Mouse (Mus musculus) bone marrow macrophage, adult 2 months (primary cell): ENCODE measurements around the gene Gm8871. TPM values are rescaled to one million over a fixed set of nuclear protein-coding genes. Genes with fewer than 3 reads are reported as not detected.
"Not testable (repeated sequence)": the region's sequence is repeated elsewhere in the genome, so short reads cannot be mapped to it uniquely, and the experiment has no call there.

ENCODE experiments used
- H3K27ac ChIP-seq: 2 replicates; pipeline ENCODE4 v1.5.1; 2012; ENCODE audit warnings: low read depth, low read length; ENCODE audit not compliant: insufficient read depth
- H3K4me1 ChIP-seq: 2 replicates; pipeline ENCODE4 v1.6.1; 2012; ENCODE audit warnings: low read length; ENCODE audit not compliant: control insufficient read depth, insufficient read depth
- H3K4me3 ChIP-seq: 2 replicates; pipeline ENCODE4 v1.5.1; 2012; ENCODE audit warnings: mild to moderate bottlenecking, low read length, moderate library complexity; ENCODE audit not compliant: insufficient read depth
- polyA plus RNA-seq: library from polyadenylated mRNA; stranded (reverse); fragments of >200 nt; gene quantifications from 2 replicates; pipeline ENCODE4 v1.2.4, GENCODE M21; 2012; ENCODE audit not compliant: missing spikeins, insufficient read depth, insufficient read length

Gm8871 gene
- not detected in 2 replicates for polyA plus RNA-seq

DNA sequence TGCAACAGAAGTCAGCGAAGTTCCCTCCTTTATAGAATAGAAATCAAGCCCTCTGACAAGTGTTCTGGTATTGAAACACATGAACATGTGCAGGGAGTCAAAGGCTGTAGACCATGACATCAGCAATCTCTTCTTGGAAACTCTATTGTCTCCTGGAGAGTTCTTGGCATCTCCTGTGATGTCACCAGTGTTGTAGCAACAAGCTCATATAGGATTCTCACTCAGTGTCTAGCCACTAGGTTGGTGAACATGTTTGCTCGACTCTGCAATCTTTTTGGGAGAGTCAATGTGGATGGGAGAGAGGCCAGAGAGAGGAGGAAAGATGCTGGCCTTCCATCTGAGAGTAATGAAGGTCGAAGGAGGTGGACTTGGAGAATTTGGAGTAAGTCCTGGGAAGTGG lies at the start of gene Gm8871, which contains the start of gene Gm8857:
Gene Gm8871, plus strand, starts transcription at position 301 of the 400 bp plus-strand sequence.
Gene Gm8857, plus strand, starts transcription at position 303 of the 400 bp plus-strand sequence.
- not testable (repeated sequence) for H3K27ac ChIP-seq, H3K4me3 ChIP-seq, H3K4me1 ChIP-seq

DNA sequence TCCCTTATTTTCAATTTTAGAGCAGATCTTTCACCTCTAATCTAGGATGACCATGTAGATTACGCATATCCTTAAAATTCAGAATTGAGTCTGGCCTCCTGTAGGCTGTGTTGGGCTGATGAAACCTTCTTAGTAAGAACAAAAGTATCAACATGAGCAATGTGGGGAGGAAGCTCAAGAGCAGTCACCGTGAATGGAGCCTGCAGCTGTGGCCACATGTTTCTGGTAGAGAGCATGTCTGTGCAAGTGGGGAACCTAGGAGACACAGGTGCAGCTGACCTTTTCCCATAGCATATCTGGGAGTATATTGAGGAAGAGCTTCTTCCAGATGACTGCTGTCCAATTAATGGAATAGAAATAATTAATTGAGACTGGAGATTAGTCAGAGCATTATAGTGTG lies 5.9 kb downstream of the Gm8871 start:
- not testable (repeated sequence) for H3K4me3 ChIP-seq, H3K4me1 ChIP-seq, H3K27ac ChIP-seq

DNA sequence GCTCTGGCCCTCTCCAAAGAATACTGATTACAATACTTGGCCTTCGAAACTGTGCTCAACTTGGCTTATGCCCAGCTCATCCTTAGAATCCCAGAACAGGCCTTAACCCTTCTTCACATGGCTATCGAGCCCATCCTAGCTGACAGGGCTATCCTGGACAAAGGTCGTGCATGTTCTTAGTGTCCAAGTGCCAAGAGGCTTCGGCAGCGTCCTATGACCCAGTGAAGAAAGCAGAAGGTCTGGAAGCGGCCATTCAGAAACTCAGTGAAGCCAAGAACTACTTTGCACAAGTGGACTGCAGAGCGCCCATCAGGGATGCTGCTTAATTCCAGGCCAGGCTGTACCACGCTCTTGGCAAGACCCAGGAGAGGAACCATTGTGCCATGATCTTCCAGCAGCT lies 10.5 kb downstream of the Gm8871 start:
- not testable (repeated sequence) for H3K27ac ChIP-seq, H3K4me1 ChIP-seq, H3K4me3 ChIP-seq

Other genes with a start within 250 kb of the Gm8871 start
- gene Gm8857, start within 50 bp of the Gm8871 start, polyA plus RNA-seq = not detected in 2 replicates
- gene Gm8879, start 179.8 kb downstream of the Gm8871 start, polyA plus RNA-seq = not detected in 2 replicates
- not detected in 2 replicates for gene Gm5861, start 235.3 kb downstream of the Gm8871 start, polyA plus RNA-seq